Mouse (Mus musculus) testis, adult 2 months (tissue): ENCODE data around the gene Rad51ap1. TPM values are rescaled to one million over a fixed set of nuclear protein-coding genes. Genes with fewer than 3 reads are reported as not detected.
A peak's percentile ranks its signal among the peaks of the same experiment; 100 is the strongest.

Experiments
- H3K27ac ChIP-seq: fragments of 200-500 bp; 2 replicates; pipeline ENCODE4 v1.5.1; 2012; ENCODE audit warnings: low read depth, low read length; ENCODE audit not compliant: control insufficient read depth, insufficient read depth
- H3K27me3 ChIP-seq: fragments of 200-500 bp; 2 replicates; pipeline ENCODE4 v1.6.1; 2012; ENCODE audit warnings: mild to moderate bottlenecking, low read length, moderate library complexity; ENCODE audit not compliant: control insufficient read depth, insufficient read depth
- H3K36me3 ChIP-seq: fragments of 200-500 bp; 2 replicates; pipeline ENCODE4 v1.6.1; 2012; ENCODE audit warnings: mild to moderate bottlenecking, low read length; ENCODE audit not compliant: control insufficient read depth, insufficient read depth
- H3K4me1 ChIP-seq: fragments of 200-500 bp; 2 replicates; pipeline ENCODE4 v1.6.1; 2012; ENCODE audit warnings: low read length; ENCODE audit not compliant: control insufficient read depth, insufficient read depth
- H3K4me3 ChIP-seq: fragments of 200-500 bp; 2 replicates; pipeline ENCODE4 v1.5.1; 2012; ENCODE audit warnings: low read depth, mild to moderate bottlenecking, low read length, moderate library complexity, mixed read lengths; ENCODE audit not compliant: control insufficient read depth
- CTCF ChIP-seq: fragments of 200-500 bp; IDR thresholded peaks from 2 replicates; pipeline ENCODE4 v1.5.1; 2012; ENCODE audit warnings: low read depth, mild to moderate bottlenecking, inconsistent platforms, low read length, moderate library complexity; ENCODE audit not compliant: control insufficient read depth, insufficient read depth, insufficient replicate concordance
- POLR2A ChIP-seq: fragments of 200-500 bp; IDR thresholded peaks from 2 replicates; pipeline ENCODE4 v1.6.1; 2012; ENCODE audit warnings: low read depth, mild to moderate bottlenecking, inconsistent platforms, low read length, moderate library complexity; ENCODE audit not compliant: control insufficient read depth
- polyA plus RNA-seq: library from polyadenylated mRNA; depleted of rRNA; stranded (reverse); fragments of >200 nt; gene quantifications from 2 replicates; pipeline ENCODE4 v1.2.3, GENCODE M21; 2012

Rad51ap1 gene
- polyA plus RNA-seq, 1 experiment, result 15.9 TPM

- TF ChIP-seq POLR2A (no peak), CTCF (no peak)
- Histone ChIP-seq H3K4me3 (no peak overlapping the region), H3K27ac (no peak overlapping the region), H3K27me3 (no peaks in the 10 kb centered on the region), H3K36me3 (peaks cover 2% of the 10 kb centered on the region; the same call in 1 of the 2 replicates), H3K4me1 (no peaks in the 10 kb centered on the region)
These were observed 8.9 kb upstream of the Rad51ap1 start for GRCm38 (mm10) chr6:126948336-126948735.

- no peaks in the 10 kb centered on the region; the same call in 1 of the 2 replicates for H3K36me3 ChIP-seq
- no peak overlapping the region; the same call in 1 of the 2 replicates for H3K4me3 ChIP-seq
- TF ChIP-seq POLR2A (no peak), CTCF (no peak)
- H3K27me3 ChIP-seq, result no peaks in the 10 kb centered on the region
- H3K27ac ChIP-seq, result 0 out of 2 replicates have a peak overlapping the region, but pooled peaks have one; percentile 32
- peaks cover 3% of the 10 kb centered on the region; the same call in 1 of the 2 replicates for H3K4me1 ChIP-seq
These were observed 1.1 kb upstream of the Rad51ap1 start for GRCm38 (mm10) chr6:126940451-126940850.

- H3K4me3 ChIP-seq, result peak overlapping the region; percentile 97
- TF ChIP-seq POLR2A (no peak), CTCF (no peak)
- no peaks in the 10 kb centered on the region for H3K27me3 ChIP-seq
- peaks cover 3% of the 10 kb centered on the region; the same call in 1 of the 2 replicates for H3K4me1 ChIP-seq
- peak overlapping the region; percentile 90 for H3K27ac ChIP-seq
- peaks cover 1% of the 10 kb centered on the region; the same call in 1 of the 2 replicates for H3K36me3 ChIP-seq
These were observed 417 bp downstream of the Rad51ap1 start for GRCm38 (mm10) chr6:126938853-126939486.

GRCm38 (mm10) chr6:126938047-126938446 is 1.3 kb downstream of the Rad51ap1 start:
- Histone ChIP-seq H3K4me3 (peak overlapping the region; percentile 21), H3K27me3 (no peaks in the 10 kb centered on the region), H3K27ac (no peak overlapping the region), H3K4me1 (peaks cover 3% of the 10 kb centered on the region; the same call in 1 of the 2 replicates), H3K36me3 (peaks cover 1% of the 10 kb centered on the region; the same call in 1 of the 2 replicates)
- no peak for TF ChIP-seq POLR2A
- no peak for TF ChIP-seq CTCF

GRCm38 (mm10) chr6:126932896-126933295 is 6.5 kb downstream of the Rad51ap1 start:
- no peaks in the 10 kb centered on the region for H3K27me3 ChIP-seq
- no peak overlapping the region for H3K4me3 ChIP-seq
- peaks cover 3% of the 10 kb centered on the region for H3K36me3 ChIP-seq
- H3K27ac ChIP-seq, result no peak overlapping the region
- TF ChIP-seq POLR2A (no peak), CTCF (no peak)
- no peaks in the 10 kb centered on the region for H3K4me1 ChIP-seq

GRCm38 (mm10) chr6:126921111-126921881 is 18.1 kb downstream of the Rad51ap1 start, which contains the start of gene Dyrk4:
TSS of gene Dyrk4 (minus strand) at chr6:126921839.
- Histone ChIP-seq H3K36me3 (peaks cover 5% of the 10 kb centered on the region), H3K4me1 (peaks cover 3% of the 10 kb centered on the region; the same call in 1 of the 2 replicates), H3K27ac (peak within 1 kb of the TSS; percentile 69), H3K4me3 (peak within 1 kb of the TSS; percentile 84), H3K27me3 (no peaks in the 10 kb centered on the region)
- TF ChIP-seq CTCF (no peak), POLR2A (peak; percentile 49; the same call in 1 of the 2 replicates)

GRCm38 (mm10) chr6:126914928-126915327 is 24.5 kb downstream of the Rad51ap1 start:
- Histone ChIP-seq H3K4me3 (no peak overlapping the region), H3K4me1 (no peaks in the 10 kb centered on the region), H3K27ac (no peak overlapping the region), H3K36me3 (no peaks in the 10 kb centered on the region), H3K27me3 (no peaks in the 10 kb centered on the region)
- TF ChIP-seq CTCF, result no peak
- no peak for TF ChIP-seq POLR2A
